Mouse (Mus musculus) adrenal gland, adult 8-10 months (tissue): ENCODE measurements around the gene Lmf2. TPM values are rescaled to one million over a fixed set of nuclear protein-coding genes. Genes with fewer than 3 reads are reported as not detected.

Experiments
- DNase-seq: peaks from one replicate; pipeline ENCODE4 v3.0.0; 2022
- total RNA-seq, 4 experiments: library from RNA; stranded (reverse); gene quantifications; 2 replicates each; pipeline ENCODE4 v1.2.4; 2022

Gene Lmf2
- 10 to 100 TPM; 44.4 to 57.5 (median 48.6) TPM for total RNA-seq

GRCm38 (mm10) chr15:89355241-89356187, at the start of gene Lmf2, which contains the start of gene Ncaph2:
Lmf2 (minus strand) TSS chr15:89355659.
Ncaph2 (plus strand) TSS chr15:89355719.
- peak; percentile 94 for DNase-seq

GRCm38 (mm10) chr15:89404831-89405623, 49.6 kb upstream of the Lmf2 start:
- no peak for DNase-seq

GRCm38 (mm10) chr15:89402471-89402870, 47.0 kb upstream of the Lmf2 start:
- no peak for DNase-seq

- DNase-seq, result no peak
Observed at GRCm38 (mm10) chr15:89399716-89400115, 44.3 kb upstream of the Lmf2 start.

DNA sequence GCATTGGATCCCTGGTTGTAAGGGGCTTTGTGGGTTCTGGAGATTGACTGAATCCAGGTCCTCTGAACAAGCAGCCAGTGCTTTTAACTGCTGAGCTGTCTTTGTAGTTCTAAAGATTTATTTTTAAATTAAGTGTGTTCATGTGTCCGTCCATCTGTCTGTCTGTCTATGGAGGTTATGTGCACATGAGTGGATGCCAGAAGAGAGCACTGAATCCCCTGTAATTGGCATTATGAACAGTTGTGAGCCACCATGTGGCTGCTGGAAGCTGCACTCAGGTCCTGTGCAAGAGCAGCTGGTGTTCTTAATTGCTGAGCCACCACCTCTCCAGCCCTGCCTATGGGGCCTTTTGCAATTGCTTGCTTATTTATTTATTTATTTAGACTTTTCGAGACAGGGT, 42.7 kb upstream of the Lmf2 start:
- no peak for DNase-seq

GRCm38 (mm10) chr15:89396883-89397282, 41.4 kb upstream of the Lmf2 start:
- DNase-seq, result no peak

DNA sequence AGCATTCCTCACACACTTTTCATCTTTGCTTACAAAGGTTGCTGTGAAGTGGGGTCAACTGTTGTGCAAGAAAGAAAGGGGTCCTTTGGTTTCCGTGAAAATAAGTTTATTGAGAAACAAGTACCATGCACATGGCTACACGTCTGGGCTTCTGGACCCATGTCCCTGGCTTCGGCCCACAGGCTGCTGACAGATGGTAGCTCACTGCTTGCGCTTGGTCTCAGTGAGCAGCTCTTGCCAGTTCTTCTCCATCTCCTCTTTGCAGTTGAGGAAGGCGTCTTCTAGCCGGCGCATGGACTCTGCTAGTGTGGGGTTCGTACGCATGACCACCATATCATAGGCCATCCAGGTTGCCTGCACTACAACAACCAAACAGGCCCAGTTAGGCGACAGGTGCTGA, 34.6 kb upstream of the Lmf2 start:
- no peak for DNase-seq

DNA sequence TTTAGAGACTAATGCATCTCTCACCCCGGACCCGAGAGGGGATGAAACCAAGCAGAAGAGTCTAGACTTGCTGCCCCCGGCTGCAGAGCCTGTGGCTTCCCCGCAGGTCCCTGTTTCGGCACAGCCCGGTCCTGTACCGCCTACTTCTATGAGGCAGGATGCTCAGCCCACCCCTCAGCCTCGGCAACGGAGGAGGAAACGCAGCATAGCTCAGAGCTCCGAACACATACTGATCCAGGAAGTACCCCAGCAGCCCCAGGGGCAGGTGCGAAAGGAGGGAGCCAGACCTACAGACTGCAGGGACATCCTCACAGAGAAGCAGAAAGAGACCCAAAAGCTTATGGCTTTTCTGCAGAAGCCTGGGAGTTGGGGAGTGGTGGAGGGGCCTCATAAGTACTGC, 31.7 kb upstream of the Lmf2 start:
- no peak for DNase-seq

DNA sequence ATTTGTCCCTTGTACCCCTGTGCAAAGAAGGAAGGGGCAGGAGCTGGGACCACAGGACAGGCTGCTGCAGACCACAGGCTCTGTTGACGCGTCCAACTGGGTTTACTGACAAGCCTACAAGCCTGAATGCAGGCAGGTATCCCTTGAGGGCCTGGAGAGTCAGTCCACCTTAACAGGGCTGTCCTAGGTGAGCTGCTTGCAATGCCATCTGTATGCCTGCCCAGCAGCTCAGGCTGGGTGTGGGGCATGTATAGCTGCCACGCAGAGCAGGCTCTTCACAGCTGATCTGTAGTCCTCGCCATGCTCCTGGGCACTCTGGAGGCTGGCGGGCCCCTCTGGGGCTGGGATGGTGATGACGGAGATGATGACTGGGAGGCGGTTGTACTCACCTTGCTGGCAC, 29.2 kb upstream of the Lmf2 start, which contains the start of gene Klhdc7b:
Gene Klhdc7b, plus strand, starts transcription at position 301 of the 400 bp plus-strand sequence.
- DNase-seq, result no peak

DNA sequence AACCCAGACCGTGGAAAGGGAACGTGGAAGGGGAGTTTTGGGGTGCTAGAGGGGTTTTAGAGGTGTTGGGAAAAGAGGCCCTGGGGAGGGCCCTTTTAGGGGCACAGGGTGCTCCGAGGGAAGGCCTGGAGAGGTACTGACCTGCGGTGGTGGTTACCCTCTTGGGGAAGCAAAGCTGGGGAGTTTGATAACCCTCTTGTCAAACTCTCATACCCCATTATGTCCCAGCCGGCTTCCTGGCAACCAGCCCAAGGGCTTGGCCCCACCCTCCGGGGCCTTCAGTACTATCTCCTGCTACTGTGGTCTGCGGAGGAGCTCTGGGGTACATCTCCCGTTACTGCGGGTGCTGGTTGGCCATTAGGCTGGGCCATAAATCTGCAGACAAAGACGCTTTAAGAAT, 24.0 kb upstream of the Lmf2 start:
- no peak for DNase-seq

GRCm38 (mm10) chr15:89378831-89379401, 23.5 kb upstream of the Lmf2 start, which contains the start of gene Odf3b:
Odf3b (minus strand) TSS chr15:89379282.
- DNase-seq, result no peak

DNA sequence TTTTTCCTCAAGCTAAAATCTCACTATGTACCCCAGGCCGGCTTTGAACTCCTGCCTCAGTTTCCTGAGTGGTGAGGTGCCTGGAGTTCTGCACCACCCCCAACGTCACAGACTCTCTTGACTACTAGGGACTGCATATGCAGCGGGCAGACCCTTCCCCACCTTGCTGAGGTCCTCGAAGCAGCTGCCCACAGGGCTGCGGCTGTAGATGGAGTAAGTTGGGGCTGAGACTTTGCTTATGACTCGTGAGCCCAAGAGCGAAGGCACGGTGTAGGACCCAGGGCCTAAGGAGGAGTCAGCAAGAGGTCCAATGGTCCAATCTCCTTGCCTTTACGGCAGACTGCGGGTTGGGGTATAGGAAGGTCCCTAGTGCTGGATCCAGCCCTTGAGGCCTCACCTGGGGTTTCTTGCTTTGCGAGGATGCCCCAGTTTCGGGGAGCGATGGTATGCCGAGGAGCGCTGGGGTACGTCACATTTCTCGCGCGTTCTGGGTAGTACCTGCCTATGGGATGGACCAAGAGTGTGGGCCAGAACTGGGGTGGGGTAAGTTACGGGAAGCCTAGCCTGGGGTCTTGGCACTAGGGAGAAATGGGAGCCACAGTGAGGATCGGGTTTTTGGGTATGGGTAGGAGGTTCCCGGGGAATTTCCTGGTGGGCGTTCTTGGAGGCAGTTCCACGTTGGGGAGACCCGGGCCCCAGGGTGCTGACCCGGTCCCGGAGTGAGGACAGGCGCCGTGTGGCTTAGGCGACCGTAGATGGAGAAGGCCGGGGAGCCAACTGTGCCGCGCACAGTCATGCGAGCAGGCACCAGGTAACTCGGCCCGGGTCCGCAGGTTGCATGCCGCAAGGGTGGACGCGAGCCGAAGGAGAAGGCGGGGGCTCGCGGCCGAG, 22.7 kb upstream of the Lmf2 start:
- no peak for DNase-seq

GRCm38 (mm10) chr15:89377362-89377761, 21.9 kb upstream of the Lmf2 start:
- no peak for DNase-seq

DNA sequence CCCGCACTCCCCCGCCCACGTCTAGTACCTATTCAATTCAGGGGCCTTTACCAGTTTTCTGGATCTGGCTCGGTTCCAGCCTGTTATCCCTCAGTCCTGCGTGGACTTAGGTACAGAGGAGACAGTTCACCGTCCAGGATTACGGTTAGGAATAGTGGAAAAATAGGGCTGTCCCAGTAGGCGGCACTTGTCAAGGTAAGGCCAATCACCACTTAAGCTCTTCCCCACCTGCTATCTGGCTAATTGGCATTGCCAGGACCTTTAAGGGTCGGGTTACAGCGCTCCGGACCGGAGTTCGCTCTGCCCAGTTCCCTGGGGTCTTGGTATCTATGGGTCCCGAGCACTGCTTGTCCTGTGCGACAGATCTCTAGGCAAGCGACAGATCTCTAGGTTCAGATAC, 21.5 kb upstream of the Lmf2 start, which contains the start of gene Tymp:
Gene Tymp, minus strand, starts transcription at position 83 of the 400 bp plus-strand sequence.
- DNase-seq, result no peak

GRCm38 (mm10) chr15:89376040-89376439, 20.6 kb upstream of the Lmf2 start:
- no peak for DNase-seq

DNA sequence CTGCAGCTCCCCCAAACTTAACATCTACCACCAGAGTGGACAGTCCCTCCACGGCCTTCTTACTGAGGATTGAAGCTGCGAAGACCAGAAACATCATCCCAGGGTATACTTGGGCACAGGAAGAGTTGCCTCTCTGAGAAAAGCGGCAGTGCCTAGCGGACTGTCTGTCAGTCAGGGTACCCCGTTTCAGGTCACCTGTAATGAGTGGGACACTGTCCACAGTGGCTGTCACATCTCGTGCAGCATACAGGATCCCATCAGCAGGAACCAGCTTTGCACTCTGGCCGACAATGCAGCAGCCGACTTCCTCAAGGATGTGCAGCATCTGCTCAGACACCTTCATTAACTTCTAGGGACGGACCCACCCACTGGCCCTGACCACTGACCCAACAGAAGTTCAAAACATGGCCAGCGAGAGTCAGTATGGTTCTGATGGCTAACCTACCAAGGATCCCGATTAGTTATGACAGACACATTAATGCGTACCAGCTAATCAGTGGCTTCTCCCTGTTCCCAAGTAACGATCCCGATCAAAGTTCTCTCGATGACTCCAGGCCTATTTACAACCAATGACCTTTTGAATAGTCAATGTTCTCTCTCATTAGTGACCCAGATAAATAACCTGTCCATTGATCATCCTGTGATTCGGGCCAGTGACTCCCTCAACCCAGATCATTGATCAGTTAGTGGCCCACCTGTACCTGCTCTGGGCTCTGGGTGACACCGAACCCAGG, 19.5 kb upstream of the Lmf2 start:
- no peak for DNase-seq

GRCm38 (mm10) chr15:89374340-89374739, 18.9 kb upstream of the Lmf2 start:
- no peak for DNase-seq

- DNase-seq, result peak; percentile 86
Observed at GRCm38 (mm10) chr15:89373762-89374248, 18.3 kb upstream of the Lmf2 start, which contains the start of gene Sco2. Sco2 (minus strand) TSS chr15:89373846.

DNA sequence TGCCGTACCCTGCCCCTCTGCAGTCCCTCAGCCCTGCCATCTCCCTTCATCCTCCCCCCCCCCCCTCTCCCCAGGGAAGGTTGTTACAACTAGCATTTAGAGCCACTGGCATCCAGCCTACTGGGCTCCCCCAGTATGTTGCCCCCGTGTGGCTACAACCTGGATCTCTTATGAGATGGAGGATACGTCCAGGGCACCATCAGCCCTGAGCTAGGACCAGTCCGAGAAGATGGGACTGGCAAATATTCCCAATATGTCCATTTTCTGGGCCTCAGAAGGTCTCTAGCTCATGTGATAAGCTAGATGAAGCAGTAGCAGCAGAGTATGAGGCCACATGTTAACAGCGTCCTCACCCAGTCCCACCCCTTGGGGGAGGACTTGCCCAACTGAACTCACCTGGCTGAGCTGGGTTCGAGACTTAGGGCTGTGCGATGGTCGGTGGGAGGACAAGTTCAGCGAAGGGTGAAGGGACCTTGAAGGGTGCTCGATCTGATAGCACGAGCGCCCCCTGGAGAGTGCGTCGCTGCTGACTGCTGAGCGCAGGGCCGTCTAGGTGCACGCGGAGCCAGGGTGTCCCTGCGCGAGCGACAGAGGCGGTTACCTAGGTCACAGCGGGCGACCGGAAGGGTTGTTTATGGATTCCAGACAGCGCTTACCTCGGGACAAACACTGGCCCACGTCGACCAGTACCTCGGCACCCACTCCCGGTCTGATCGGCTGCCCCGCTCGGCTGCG, 17.7 kb upstream of the Lmf2 start:
- DNase-seq, result peak; percentile 83

DNA sequence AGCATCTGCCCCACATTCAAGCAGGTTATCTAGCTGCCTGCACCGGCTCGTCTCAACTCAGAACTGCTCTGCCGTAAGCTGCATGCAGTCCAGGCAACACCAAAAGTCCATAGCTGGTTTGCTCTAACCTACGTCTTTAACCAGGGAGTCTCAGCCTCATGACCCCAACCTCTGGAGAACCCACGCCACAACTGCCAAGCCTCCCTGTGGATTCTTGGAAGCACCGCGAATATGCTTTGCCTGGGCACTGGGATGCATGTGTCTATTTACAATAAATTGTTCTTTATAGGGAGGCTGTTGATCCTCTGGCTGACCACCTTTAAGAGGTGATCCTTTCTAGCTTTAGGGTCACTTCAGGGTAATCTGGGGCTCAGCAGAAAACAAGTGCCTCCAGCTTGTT, 17.1 kb upstream of the Lmf2 start:
- no peak for DNase-seq
